Mouse (Mus musculus) neural tube, embryonic 13.5 days (tissue): ENCODE results near the gene Ptk7. TPM values are rescaled to one million over a fixed set of nuclear protein-coding genes. Genes with fewer than 3 reads are reported as not detected.

Experiments
- ATAC-seq: fragments of 200-750 bp; cut with Nextera tagmentation; 2 replicates; pipeline ENCODE4 v1.8.0; 2017; ENCODE audit warnings: low read depth, mild to moderate bottlenecking, moderate TSS enrichment, moderate library complexity
- H3K27ac ChIP-seq: fragments of 300-500 bp; sonication (generic); replicated peaks from 2 replicates; pipeline ENCODE4 v1.5.1; 2015; ENCODE audit warnings: moderate library complexity, mild to moderate bottlenecking, inconsistent platforms
- H3K27me3 ChIP-seq: fragments of 300-500 bp; sonication (generic); 2 replicates; pipeline ENCODE4 v1.6.1; 2015; ENCODE audit warnings: mild to moderate bottlenecking, inconsistent platforms
- H3K36me3 ChIP-seq: fragments of 300-500 bp; sonication (generic); 2 replicates; pipeline ENCODE4 v1.6.1; 2015; ENCODE audit warnings: mild to moderate bottlenecking, inconsistent platforms
- H3K4me1 ChIP-seq: fragments of 300-500 bp; sonication (generic); replicated peaks from 2 replicates; pipeline ENCODE4 v1.6.1; 2015; ENCODE audit warnings: inconsistent platforms
- H3K4me2 ChIP-seq: fragments of 300-500 bp; sonication (generic); 2 replicates; pipeline ENCODE4 v1.6.1; 2015; ENCODE audit warnings: inconsistent platforms, mild to moderate bottlenecking, moderate library complexity
- H3K4me3 ChIP-seq: fragments of 300-500 bp; sonication (generic); 2 replicates; pipeline ENCODE4 v1.5.1; 2015; ENCODE audit warnings: mild to moderate bottlenecking, inconsistent platforms
- H3K9ac ChIP-seq: fragments of 300-500 bp; sonication (generic); 2 replicates; pipeline ENCODE4 v1.6.1; 2015; ENCODE audit warnings: moderate library complexity, mild to moderate bottlenecking, inconsistent platforms
- H3K9me3 ChIP-seq: fragments of 300-500 bp; sonication (generic); 2 replicates; pipeline ENCODE4 v1.6.1; 2016; ENCODE audit warnings: inconsistent platforms
- WGBS: fragments of 180-500 bp; shearing (Covaris S2); methylation state at CpG from one replicate; pipeline ENCODE4 v1.1.7; 2015; 5-methylcytosine and 5-hydroxymethylcytosine counted together
- polyA plus RNA-seq: library from polyadenylated mRNA; unstranded; fragments of >200 nt; fragmentation: Nextera tagmentation; extraction: Ambion mirVana; gene quantifications from 2 replicates; pipeline ENCODE4 v1.2.1, GENCODE M21; 2015

Ptk7 gene
- polyA plus RNA-seq, 1 experiment from 2014 or later = 38.7 TPM

DNA sequence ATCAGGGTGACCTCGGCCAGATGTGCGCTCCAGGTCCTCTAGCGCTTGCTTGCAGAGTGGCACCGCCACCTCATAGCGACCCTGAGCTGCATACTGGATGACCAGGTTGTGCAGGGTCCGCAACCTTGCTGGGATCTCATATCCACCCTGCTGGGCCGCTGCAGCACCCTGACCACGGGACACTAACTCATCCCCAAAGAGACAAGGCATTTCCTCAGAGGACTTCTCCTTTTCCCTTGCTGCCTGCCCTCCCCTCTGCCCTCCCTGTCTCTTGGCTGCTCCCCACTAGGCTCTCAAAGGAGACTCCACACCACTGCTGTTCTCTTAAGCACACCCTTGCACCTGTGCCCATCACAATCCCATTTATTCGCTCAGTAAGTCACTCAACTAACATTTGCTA, 10.6 kb upstream of the Ptk7 start:
- Histone ChIP-seq H3K4me2 (no peak overlapping the region), H3K27ac (no peak overlapping the region), H3K4me3 (no peak overlapping the region), H3K27me3 (no peaks in the 10 kb centered on the region), H3K36me3 (peaks cover 68% of the 10 kb centered on the region), H3K9me3 (no peaks in the 10 kb centered on the region), H3K4me1 (peaks cover 16% of the 10 kb centered on the region), H3K9ac (no peak overlapping the region)
- 78% methylated on average over 9 of the region's 9 CpGs for WGBS
- no peak for ATAC-seq

DNA sequence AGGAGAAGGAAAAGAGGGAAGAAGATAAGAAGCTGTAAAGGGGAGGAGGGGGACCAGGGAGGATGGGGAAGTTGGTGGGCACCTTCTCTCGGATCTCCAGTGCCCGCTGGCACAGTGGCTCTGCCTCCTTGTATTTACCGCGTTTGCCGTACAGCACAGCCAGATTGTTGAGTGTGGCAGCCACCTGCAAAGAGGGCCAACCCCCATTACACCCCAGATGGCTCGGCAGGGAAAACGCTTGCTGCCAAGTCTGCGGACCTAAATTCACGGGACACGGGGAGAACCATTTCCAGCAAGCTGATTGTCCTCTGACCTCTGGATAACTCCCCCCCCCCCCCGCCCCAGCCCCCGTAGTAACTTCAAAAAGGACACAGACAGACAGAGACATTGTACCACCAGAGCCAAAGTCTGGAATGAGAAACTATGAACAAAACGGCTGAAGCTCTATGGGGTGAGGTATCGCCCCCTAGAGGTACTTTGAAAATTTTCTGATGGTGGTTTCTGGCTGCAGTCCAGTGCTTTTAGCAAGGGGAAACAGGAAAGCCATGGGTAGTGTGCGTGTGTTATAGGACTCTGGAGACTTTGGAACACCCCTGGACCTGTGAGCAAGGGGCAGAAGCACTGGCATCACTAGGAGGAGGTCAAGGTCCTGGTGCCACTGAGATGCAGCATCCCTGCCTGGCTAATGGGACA, 7.7 kb upstream of the Ptk7 start:
- H3K4me3 ChIP-seq = no peak overlapping the region
- peak overlapping the region; percentile 42 for H3K9ac ChIP-seq
- peak overlapping the region; percentile 39 for H3K4me2 ChIP-seq
- H3K9me3 ChIP-seq = no peaks in the 10 kb centered on the region
- 0 out of 2 replicates have a peak overlapping the region, but pooled peaks have one; percentile 24 for H3K27ac ChIP-seq
- H3K27me3 ChIP-seq = no peaks in the 10 kb centered on the region
- H3K4me1 ChIP-seq = peaks cover 5% of the 10 kb centered on the region
- 14% methylated on average over 15 of the region's 15 CpGs for WGBS
- no peak; the same call in 1 of the 2 replicates for ATAC-seq
- H3K36me3 ChIP-seq = peaks cover 76% of the 10 kb centered on the region

DNA sequence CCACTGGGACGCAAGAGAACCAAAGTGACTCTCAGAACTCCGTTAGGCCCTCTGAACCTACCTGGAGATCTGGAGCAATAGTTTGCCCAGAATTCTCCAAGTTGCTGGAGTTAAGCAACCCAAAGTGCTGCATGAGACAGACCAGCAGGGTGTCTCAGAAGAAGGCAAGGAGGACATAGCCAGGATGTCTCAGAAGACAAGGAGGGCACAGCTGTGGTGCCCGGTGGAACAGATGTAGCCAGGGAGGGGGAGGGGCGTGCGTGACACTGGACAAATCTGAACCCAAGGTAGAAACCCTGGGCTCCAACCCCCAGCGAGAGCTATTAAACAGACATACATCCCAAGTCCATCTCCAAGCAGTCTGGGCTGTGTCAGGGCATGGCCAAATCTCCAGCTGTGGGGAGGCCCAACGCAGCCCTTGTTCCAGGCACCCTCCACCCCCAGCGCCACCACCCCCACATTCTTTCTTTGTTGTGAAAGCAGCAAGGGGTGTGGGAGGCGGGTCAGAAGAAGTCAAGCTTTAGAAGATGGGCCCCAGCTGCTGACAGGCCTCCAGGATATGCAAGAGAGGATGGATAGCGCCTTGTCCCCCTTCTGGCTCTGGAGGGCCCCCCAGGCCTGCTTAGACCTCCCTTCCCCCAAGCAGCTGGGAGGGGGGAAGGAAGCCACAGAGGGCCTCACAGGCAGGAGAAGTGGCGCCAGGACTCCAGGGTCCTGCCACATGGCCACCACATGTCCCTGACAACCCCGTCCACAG, 559 bp upstream of the Ptk7 start:
- H3K9ac ChIP-seq = peak overlapping the region; percentile 99

DNA sequence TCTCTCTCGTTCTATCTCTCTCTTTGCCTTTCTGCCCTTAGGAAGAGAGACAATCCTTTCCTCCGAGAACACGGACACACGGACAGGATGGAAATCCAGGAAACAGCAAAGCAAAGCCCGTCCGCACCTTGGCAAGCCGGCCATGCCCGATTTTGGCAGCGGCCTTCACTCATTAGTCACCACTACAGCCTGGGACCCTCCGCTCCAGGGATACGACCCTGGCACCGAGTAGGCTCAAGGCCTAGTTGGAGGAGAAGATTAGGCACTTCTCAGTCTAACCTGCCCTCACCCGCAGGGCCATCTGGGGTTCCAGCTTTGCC, 873 bp downstream of the Ptk7 start:
- ATAC-seq = peak; percentile 23
- no peaks in the 10 kb centered on the region for H3K27me3 ChIP-seq
- H3K4me3 ChIP-seq = peak overlapping the region; percentile 98
- peak overlapping the region; percentile 93 for H3K27ac ChIP-seq
- peaks cover 66% of the 10 kb centered on the region for H3K4me1 ChIP-seq
- peaks cover 30% of the 10 kb centered on the region for H3K36me3 ChIP-seq
- no peaks in the 10 kb centered on the region for H3K9me3 ChIP-seq
- H3K9ac ChIP-seq = peak overlapping the region; percentile 99
- H3K4me2 ChIP-seq = peak overlapping the region; percentile 82
- under 1% methylated on average over 13 of the region's 13 CpGs for WGBS

More for the DNA sequence above, 559 bp upstream of the Ptk7 start:
- Histone ChIP-seq H3K27me3 (no peaks in the 10 kb centered on the region), H3K4me3 (peak overlapping the region; percentile 98), H3K4me1 (peaks cover 52% of the 10 kb centered on the region), H3K9me3 (no peaks in the 10 kb centered on the region), H3K27ac (peak overlapping the region; percentile 93), H3K36me3 (peaks cover 42% of the 10 kb centered on the region), H3K4me2 (peak overlapping the region; percentile 82)
- WGBS = 7% methylated on average over 12 of the region's 12 CpGs
- peak; percentile 56 for ATAC-seq

DNA sequence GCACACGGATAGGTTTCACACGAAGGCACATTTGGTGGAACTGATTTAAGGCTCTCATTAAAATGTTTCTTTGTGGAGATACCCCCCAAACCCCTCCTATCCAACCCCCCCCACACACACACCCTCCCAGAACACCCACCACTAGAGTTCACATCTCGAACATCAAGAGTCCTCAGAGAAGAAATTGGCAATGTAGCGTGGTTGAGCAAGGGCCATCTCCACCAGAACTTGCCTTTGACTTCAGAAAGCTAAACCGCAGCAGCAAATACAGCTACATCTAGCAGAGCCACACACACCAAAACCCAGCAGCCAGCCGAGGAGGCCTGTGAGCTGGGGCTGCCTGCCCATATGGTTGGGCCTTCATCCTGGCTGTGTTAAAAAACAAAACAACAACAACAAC, 1.9 kb downstream of the Ptk7 start:
- peaks cover 74% of the 10 kb centered on the region for H3K4me1 ChIP-seq

DNA sequence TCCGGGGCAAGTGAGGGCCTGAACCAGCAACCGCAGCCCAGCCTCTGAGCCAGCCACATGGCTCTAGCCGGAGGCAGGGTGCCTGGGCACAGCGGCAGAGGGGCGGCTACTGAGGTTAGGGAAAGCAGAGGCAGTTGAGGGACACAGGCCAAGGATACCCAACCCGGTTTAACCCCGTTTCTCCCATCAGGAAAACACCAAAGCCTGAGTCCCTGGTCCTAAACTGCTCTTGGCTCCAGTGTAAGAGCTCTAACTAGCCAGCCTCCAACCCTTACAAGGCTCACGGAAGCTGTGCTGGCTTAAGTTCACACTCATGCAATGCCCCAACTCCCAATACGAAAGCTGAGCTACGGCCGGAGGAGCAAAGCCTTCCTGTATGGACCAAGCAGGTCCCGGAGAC, 4.7 kb downstream of the Ptk7 start:
- WGBS = 48% methylated on average over 12 of the region's 12 CpGs
- Histone ChIP-seq H3K9me3 (no peaks in the 10 kb centered on the region), H3K4me3 (no peak overlapping the region), H3K4me1 (peaks cover 86% of the 10 kb centered on the region), H3K27me3 (no peaks in the 10 kb centered on the region), H3K27ac (0 out of 2 replicates have a peak overlapping the region, but pooled peaks have one; percentile 13), H3K9ac (peak overlapping the region; percentile 55), H3K36me3 (no peaks in the 10 kb centered on the region), H3K4me2 (peak overlapping the region; percentile 27; the same call in 1 of the 2 replicates)
- no peak for ATAC-seq

More for the DNA sequence above, 1.9 kb downstream of the Ptk7 start:
- H3K4me2 ChIP-seq = peak overlapping the region; percentile 82
- peak overlapping the region; percentile 99 for H3K9ac ChIP-seq
- H3K4me3 ChIP-seq = peak overlapping the region; percentile 98
- H3K9me3 ChIP-seq = no peaks in the 10 kb centered on the region
- no peak overlapping the region for H3K27ac ChIP-seq
- ATAC-seq = no peak
- peaks cover 20% of the 10 kb centered on the region for H3K36me3 ChIP-seq
- no peaks in the 10 kb centered on the region for H3K27me3 ChIP-seq
- 20% methylated on average over 6 of the region's 6 CpGs for WGBS

DNA sequence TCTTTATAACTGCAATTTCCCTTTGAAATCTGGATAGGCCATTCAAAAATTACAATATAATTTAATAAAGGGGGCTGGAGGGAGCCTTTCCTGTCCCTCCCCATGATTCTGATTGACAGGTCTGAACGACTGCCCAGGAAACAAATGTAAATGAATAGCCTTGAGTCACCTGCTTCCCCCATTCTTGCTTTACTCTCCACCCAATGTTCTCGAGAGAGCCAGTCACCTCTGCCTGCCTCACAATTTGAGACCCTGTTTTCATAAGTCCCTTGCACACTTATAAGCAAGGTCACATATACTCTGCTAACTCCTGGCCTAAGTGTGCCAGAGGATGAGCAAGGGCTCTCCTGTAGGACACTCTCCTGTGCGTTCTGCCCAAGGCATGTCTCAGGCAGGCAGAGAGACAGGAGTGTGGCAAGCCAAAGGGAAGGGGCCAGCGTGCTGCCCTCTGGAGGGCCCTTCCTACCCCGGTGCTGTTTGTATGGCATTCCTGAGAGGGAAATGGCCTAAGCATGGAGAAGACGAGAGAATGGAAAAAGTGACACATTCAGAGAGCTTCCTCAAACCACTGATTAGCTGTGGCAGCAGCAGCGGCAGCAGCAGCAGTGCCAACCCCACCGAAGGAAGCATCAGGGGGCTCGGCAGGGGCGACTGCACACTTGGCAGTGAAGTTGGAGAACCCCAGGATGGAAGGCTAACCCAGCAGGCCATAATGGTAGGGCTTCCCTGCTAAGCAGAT, 5.3 kb downstream of the Ptk7 start:
- Histone ChIP-seq H3K4me3 (no peak overlapping the region), H3K4me1 (peaks cover 91% of the 10 kb centered on the region), H3K9ac (peak overlapping the region; percentile 55), H3K4me2 (peak overlapping the region; percentile 27; the same call in 1 of the 2 replicates), H3K27ac (0 out of 2 replicates have a peak overlapping the region, but pooled peaks have one; percentile 28), H3K9me3 (no peaks in the 10 kb centered on the region), H3K36me3 (no peaks in the 10 kb centered on the region), H3K27me3 (no peaks in the 10 kb centered on the region)
- no peak for ATAC-seq
- WGBS = 20% methylated on average over 10 of the region's 10 CpGs

DNA sequence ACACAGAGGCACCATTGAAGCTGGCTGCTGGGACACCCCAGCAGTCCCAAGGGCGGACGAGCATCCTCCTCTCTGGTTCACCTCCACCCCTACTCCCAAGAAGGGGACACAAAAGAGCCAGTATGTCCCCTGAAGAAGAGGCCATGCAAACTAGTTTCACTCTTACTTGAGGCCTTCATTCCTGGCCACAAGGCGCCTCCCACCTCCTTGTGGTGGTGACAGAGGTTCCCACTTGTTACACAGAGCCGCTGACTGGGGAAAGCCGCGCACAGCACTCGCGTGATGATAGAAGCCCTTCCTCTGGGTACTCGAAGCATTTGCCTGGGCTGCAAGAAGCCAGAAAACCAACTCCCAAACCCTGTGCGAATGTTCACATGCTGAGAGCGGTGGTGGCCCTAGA, 7.0 kb downstream of the Ptk7 start:
- H3K27me3 ChIP-seq = no peaks in the 10 kb centered on the region
- no peaks in the 10 kb centered on the region for H3K9me3 ChIP-seq
- peaks cover 97% of the 10 kb centered on the region for H3K4me1 ChIP-seq
- H3K4me2 ChIP-seq = no peak overlapping the region
- no peak for ATAC-seq
- no peak overlapping the region for H3K9ac ChIP-seq
- H3K4me3 ChIP-seq = no peak overlapping the region
- H3K36me3 ChIP-seq = no peaks in the 10 kb centered on the region
- H3K27ac ChIP-seq = 0 out of 2 replicates have a peak overlapping the region, but pooled peaks have one; percentile 74
- WGBS = 78% methylated on average over 11 of the region's 11 CpGs

DNA sequence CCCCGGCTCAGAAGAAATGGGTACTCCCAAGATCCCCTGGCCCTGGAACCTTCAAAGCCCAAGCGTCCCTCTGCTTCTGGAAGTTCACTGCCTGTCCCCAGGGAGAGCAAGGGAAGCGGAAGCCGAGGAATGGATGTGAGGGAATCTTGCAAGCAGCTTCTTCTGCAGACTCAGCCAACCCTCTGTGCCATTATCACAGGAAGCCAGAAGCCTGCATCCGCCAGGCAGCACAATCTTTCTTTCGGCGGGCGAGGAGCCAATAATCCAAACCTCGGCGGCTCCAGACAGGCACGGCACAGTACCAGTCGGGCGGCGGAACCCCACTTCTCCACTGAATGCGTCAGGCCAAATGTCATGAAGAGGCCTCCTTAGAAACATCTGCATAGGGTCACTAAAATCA, 8.0 kb downstream of the Ptk7 start:
- 44% methylated on average over 15 of the region's 15 CpGs for WGBS
- H3K9ac ChIP-seq = peak overlapping the region; percentile 47
- no peaks in the 10 kb centered on the region for H3K27me3 ChIP-seq
- no peak for ATAC-seq
- H3K36me3 ChIP-seq = no peaks in the 10 kb centered on the region
- H3K4me3 ChIP-seq = no peak overlapping the region
- H3K9me3 ChIP-seq = no peaks in the 10 kb centered on the region
- H3K4me2 ChIP-seq = peak overlapping the region; percentile 26
- peak overlapping the region; percentile 74 for H3K27ac ChIP-seq
- H3K4me1 ChIP-seq = peaks cover 93% of the 10 kb centered on the region

DNA sequence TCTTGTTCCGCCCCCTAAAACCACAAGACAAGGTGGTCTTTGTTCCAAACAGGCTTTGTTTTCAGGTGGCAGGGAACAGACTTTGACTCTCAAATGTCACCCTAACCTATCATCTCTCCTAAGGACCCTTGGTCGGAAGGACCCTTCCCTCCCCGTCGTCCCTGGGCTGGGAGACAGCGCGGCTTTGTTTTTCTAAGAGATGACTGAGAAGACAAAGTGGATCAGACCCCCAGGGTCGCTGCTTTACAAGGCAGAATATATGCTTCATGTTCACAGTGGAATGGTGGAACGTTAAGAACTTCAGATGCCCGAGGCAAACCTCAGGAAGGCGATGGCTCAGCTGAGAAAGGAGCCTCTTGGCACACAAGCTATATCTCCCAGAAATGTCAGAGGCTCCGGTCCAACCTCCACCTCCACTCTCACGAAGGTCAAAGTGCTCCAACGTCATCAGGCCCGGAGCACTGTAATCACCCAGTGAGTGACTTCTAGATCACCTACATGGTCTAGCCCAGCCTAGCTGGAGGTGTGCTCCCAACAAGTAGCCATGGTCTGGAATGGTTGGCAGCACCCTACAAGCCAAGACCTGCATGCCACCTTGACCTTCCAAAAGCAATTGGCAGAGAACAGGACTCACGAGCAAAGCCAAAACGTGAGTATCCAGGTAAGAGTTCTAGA, 9.5 kb downstream of the Ptk7 start:
- no peaks in the 10 kb centered on the region for H3K27me3 ChIP-seq
- H3K36me3 ChIP-seq = no peaks in the 10 kb centered on the region
- H3K4me2 ChIP-seq = peak overlapping the region; percentile 36
- no peak overlapping the region for H3K4me3 ChIP-seq
- H3K9me3 ChIP-seq = no peaks in the 10 kb centered on the region
- ATAC-seq = no peak
- H3K4me1 ChIP-seq = peaks cover 79% of the 10 kb centered on the region
- peak overlapping the region; percentile 60 for H3K9ac ChIP-seq
- WGBS = 18% methylated on average over 16 of the region's 16 CpGs
- H3K27ac ChIP-seq = peak overlapping the region; percentile 84

DNA sequence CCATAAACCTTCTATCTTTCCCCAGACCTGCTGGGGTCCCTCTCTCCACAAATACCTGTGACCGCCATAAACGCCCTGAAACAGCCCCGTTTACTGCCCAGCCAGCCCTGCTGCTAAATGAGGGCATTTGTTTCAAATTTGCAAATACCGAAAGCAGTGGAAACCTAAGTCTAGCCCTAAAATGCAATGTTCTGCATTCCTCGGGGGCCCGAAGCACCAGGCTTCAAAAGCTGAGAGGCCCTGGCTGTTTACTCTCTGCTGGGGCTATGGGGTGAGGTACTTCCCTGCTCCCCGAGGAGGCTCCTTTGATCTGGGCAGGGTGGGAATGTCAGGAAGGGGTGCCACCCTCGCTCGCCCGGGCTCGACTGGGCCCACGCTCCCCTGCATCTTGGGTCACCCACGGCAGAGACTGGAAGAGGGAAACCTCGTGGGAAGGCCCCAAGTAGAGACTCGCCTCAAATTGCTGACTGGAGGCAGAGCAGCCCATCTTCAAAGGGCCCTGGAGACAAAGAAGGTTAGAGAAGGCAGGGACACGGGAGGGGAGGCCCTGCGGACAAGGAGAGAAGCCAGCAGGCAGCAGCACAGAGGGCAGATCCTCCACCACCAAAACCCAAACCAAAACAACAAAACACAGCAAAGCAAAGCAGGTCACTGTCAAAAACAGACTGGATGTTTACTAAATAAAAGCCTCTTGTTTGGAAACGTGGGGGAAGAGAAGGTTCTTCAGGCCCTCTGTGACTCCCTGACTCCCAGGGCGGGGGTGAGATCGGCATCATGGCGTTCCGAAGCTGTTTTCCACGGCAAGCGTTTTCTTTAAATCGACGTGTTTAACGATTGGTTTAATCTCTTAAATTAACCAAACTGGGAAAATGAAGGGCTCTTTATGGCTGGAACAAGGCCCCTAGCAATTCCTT, 10.3 kb downstream of the Ptk7 start:
- 0 out of 2 replicates have a peak, but pooled peaks have one; percentile 34 for ATAC-seq
- 7% methylated on average over 27 of the region's 27 CpGs for WGBS
- H3K9me3 ChIP-seq = no peaks in the 10 kb centered on the region
- H3K36me3 ChIP-seq = no peaks in the 10 kb centered on the region
- H3K4me2 ChIP-seq = peak overlapping the region; percentile 36
- peaks cover 73% of the 10 kb centered on the region for H3K4me1 ChIP-seq
- H3K9ac ChIP-seq = peak overlapping the region; percentile 60
- no peaks in the 10 kb centered on the region for H3K27me3 ChIP-seq
- H3K4me3 ChIP-seq = peak overlapping the region; percentile 5; the same call in 1 of the 2 replicates
- H3K27ac ChIP-seq = peak overlapping the region; percentile 84
